Mouse (Mus musculus): Measurements from ENCODE around the gene Atrnl1.

The Atrnl1 gene

GRCm38 (mm10) chr19:58076961-58077371 lies 466.1 kb downstream of the Atrnl1 start:
- no peak for DNase-seq (ENCODE audit: low spot score)

GRCm38 (mm10) chr19:58077529-58078070 lies 466.8 kb downstream of the Atrnl1 start:
- DNase-seq (ENCODE audit: low spot score) = no peak

GRCm38 (mm10) chr19:58080168-58080567 lies 469.3 kb downstream of the Atrnl1 start:
- DNase-seq (ENCODE audit: low spot score) = no peak

GRCm38 (mm10) chr19:58082751-58083150 lies 471.9 kb downstream of the Atrnl1 start:
- DNase-seq (ENCODE audit: low spot score) = no peak

- no peak for DNase-seq (ENCODE audit: low spot score)
Observed at GRCm38 (mm10) chr19:58084826-58085225, 474.0 kb downstream of the Atrnl1 start.

- DNase-seq (ENCODE audit: low spot score) = no peak
Observed at GRCm38 (mm10) chr19:58086734-58087133, 475.9 kb downstream of the Atrnl1 start.

GRCm38 (mm10) chr19:58087901-58088300 lies 477.1 kb downstream of the Atrnl1 start:
- DNase-seq (ENCODE audit: low spot score) = no peak

- no peak for DNase-seq (ENCODE audit: low spot score)
Observed at GRCm38 (mm10) chr19:58088433-58088832, 477.6 kb downstream of the Atrnl1 start.

GRCm38 (mm10) chr19:58091911-58092310 lies 481.1 kb downstream of the Atrnl1 start:
- DNase-seq (ENCODE audit: low spot score) = no peak

- DNase-seq (ENCODE audit: low spot score) = no peak
Observed at GRCm38 (mm10) chr19:58094781-58095543, 484.1 kb downstream of the Atrnl1 start.

GRCm38 (mm10) chr19:58095776-58096175 lies 484.9 kb downstream of the Atrnl1 start:
- peak; percentile 6 for DNase-seq (ENCODE audit: low spot score)

- peak; percentile 5 for DNase-seq (ENCODE audit: low spot score)
Observed at GRCm38 (mm10) chr19:58097195-58097594, 486.4 kb downstream of the Atrnl1 start.

GRCm38 (mm10) chr19:58099539-58099938 lies 488.7 kb downstream of the Atrnl1 start:
- no peak for DNase-seq (ENCODE audit: low spot score)

GRCm38 (mm10) chr19:58100381-58100780 lies 489.5 kb downstream of the Atrnl1 start:
- DNase-seq (ENCODE audit: low spot score) = no peak

GRCm38 (mm10) chr19:58104544-58104943 lies 493.7 kb downstream of the Atrnl1 start:
- DNase-seq (ENCODE audit: low spot score) = peak; percentile 9

GRCm38 (mm10) chr19:58107632-58108031 lies 496.8 kb downstream of the Atrnl1 start:
- no peak for DNase-seq (ENCODE audit: low spot score)

- DNase-seq (ENCODE audit: low spot score) = no peak
Observed at GRCm38 (mm10) chr19:58110491-58110890, 499.7 kb downstream of the Atrnl1 start.

- DNase-seq (ENCODE audit: low spot score) = no peak
Observed at GRCm38 (mm10) chr19:58111291-58111690, 500.5 kb downstream of the Atrnl1 start.

- DNase-seq (ENCODE audit: low spot score) = no peak
Observed at GRCm38 (mm10) chr19:58112151-58112550, 501.3 kb downstream of the Atrnl1 start.

GRCm38 (mm10) chr19:58113092-58113731 lies 502.4 kb downstream of the Atrnl1 start:
- DNase-seq (ENCODE audit: low spot score) = no peak

GRCm38 (mm10) chr19:58117595-58117994 lies 506.8 kb downstream of the Atrnl1 start:
- no peak for DNase-seq (ENCODE audit: low spot score)

GRCm38 (mm10) chr19:58118141-58118835 lies 507.5 kb downstream of the Atrnl1 start:
- no peak for DNase-seq (ENCODE audit: low spot score)

GRCm38 (mm10) chr19:58118864-58119263 lies 508.0 kb downstream of the Atrnl1 start:
- no peak for DNase-seq (ENCODE audit: low spot score)

Measured in T-cell, adult 2 months (primary cell).